Mouse (Mus musculus) liver, embryonic 14 days (tissue): ENCODE data around the gene Crygs. TPM values are rescaled to one million over a fixed set of nuclear protein-coding genes. Genes with fewer than 3 reads are reported as not detected.

Source experiments
- polyA plus RNA-seq: library from polyadenylated mRNA; depleted of rRNA; stranded (reverse); fragments of >200 nt; gene quantifications from 2 replicates; pipeline ENCODE4 v1.2.3, GENCODE M21; 2012; rRNA removed

Gene Crygs
- 0.03 and 0.06 TPM in 2 replicates for polyA plus RNA-seq

DNA sequence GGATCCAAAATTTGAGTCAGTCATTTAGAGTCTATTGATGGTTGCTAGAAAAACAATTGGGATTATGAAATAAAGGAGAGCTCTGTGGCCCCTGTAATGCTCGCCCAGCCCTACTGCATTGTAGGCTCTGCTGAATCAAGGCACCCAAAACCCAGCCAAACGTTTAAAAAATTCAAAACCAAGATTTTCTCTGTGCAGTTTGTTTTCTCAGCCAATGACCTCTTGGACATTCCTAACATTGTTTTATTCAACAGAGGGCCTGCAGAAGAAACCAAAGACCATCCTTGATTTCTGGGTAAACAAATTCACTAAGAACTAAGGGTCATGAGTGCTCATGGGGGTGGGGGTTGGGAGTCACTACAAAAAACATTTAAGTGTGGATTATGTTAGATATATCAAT, at the start of gene Crygs:
Crygs (minus strand) TSS at position 101 of the 400 bp plus-strand sequence.

GRCm38 (mm10) chr16:22857431-22858113, 46.2 kb upstream of the Crygs start, which contains the start of the genes Tbccd1 and Dnajb11:
Gene Tbccd1 (minus strand): TSS chr16:22857669.
Gene Dnajb11 (plus strand): TSS chr16:22857845.

Other genes with a start within 250 kb of the Crygs start
- 0.31 and 0.39 TPM in 2 replicates for gene Dgkg, start 154.4 kb downstream of the Crygs start, polyA plus RNA-seq
- gene Tbccd1, start 46.1 kb upstream of the Crygs start, polyA plus RNA-seq = 21.4 and 24.4 TPM in 2 replicates
- gene Dnajb11, start 46.3 kb upstream of the Crygs start, polyA plus RNA-seq = 28.1 and 30.8 TPM in 2 replicates
- gene Ahsg, start 79.7 kb upstream of the Crygs start, polyA plus RNA-seq = 938 and 1,098 TPM in 2 replicates
- 1.2 and 1.5 TPM in 2 replicates for gene Fetub, start 106.8 kb upstream of the Crygs start, polyA plus RNA-seq
- 0.24 and 0.31 TPM in 2 replicates for gene Hrg, start 139.5 kb upstream of the Crygs start, polyA plus RNA-seq
- gene Kng2, start 217.9 kb upstream of the Crygs start, polyA plus RNA-seq = 13.2 and 14.6 TPM in 2 replicates
- gene Kng1, start 246.3 kb upstream of the Crygs start, polyA plus RNA-seq = 215 and 238 TPM in 2 replicates